Mouse (Mus musculus): Measurements from ENCODE around the gene Colgalt2.
"Not testable (repeated sequence)": the region's sequence is repeated elsewhere in the genome, so short reads cannot be mapped to it uniquely, and the experiment has no call there.

Colgalt2 gene

GRCm38 (mm10) chr1:152417602-152418001 lies 18.0 kb downstream of the Colgalt2 start:
- DNase-seq, result no peak

GRCm38 (mm10) chr1:152422295-152422694 lies 22.7 kb downstream of the Colgalt2 start:
- DNase-seq, result no peak

- DNase-seq, result no peak
Observed at GRCm38 (mm10) chr1:152423052-152423451, 23.4 kb downstream of the Colgalt2 start.

GRCm38 (mm10) chr1:152427912-152428581 lies 28.4 kb downstream of the Colgalt2 start:
- DNase-seq, result no peak

GRCm38 (mm10) chr1:152429805-152430204 lies 30.2 kb downstream of the Colgalt2 start:
- DNase-seq, result no peak

GRCm38 (mm10) chr1:152434166-152434565 lies 34.5 kb downstream of the Colgalt2 start:
- DNase-seq, result no peak

- not testable (repeated sequence) for DNase-seq
Observed at GRCm38 (mm10) chr1:152437518-152437917, 37.9 kb downstream of the Colgalt2 start.

GRCm38 (mm10) chr1:152439408-152439807 lies 39.8 kb downstream of the Colgalt2 start:
- DNase-seq, result no peak

GRCm38 (mm10) chr1:152439874-152440273 lies 40.2 kb downstream of the Colgalt2 start:
- DNase-seq, result no peak

- DNase-seq, result no peak
Observed at GRCm38 (mm10) chr1:152444630-152445029, 45.0 kb downstream of the Colgalt2 start.

- DNase-seq, result no peak
Observed at GRCm38 (mm10) chr1:152445925-152446324, 46.3 kb downstream of the Colgalt2 start.

- DNase-seq, result no peak
Observed at GRCm38 (mm10) chr1:152454536-152454935, 54.9 kb downstream of the Colgalt2 start.

GRCm38 (mm10) chr1:152455275-152456243 lies 55.9 kb downstream of the Colgalt2 start:
- DNase-seq, result no peak

GRCm38 (mm10) chr1:152456266-152456665 lies 56.6 kb downstream of the Colgalt2 start:
- no peak for DNase-seq

GRCm38 (mm10) chr1:152457596-152457995 lies 58.0 kb downstream of the Colgalt2 start:
- no peak for DNase-seq

GRCm38 (mm10) chr1:152458996-152459395 lies 59.4 kb downstream of the Colgalt2 start:
- DNase-seq, result no peak

- no peak for DNase-seq
Observed at GRCm38 (mm10) chr1:152460931-152461330, 61.3 kb downstream of the Colgalt2 start.

- no peak for DNase-seq
Observed at GRCm38 (mm10) chr1:152461814-152462213, 62.2 kb downstream of the Colgalt2 start.

GRCm38 (mm10) chr1:152462348-152462747 lies 62.7 kb downstream of the Colgalt2 start:
- no peak for DNase-seq

- no peak for DNase-seq
Observed at GRCm38 (mm10) chr1:152466280-152466679, 66.7 kb downstream of the Colgalt2 start.

GRCm38 (mm10) chr1:152468443-152468842 lies 68.8 kb downstream of the Colgalt2 start:
- DNase-seq, result no peak

- DNase-seq, result no peak
Observed at GRCm38 (mm10) chr1:152476126-152476525, 76.5 kb downstream of the Colgalt2 start.

GRCm38 (mm10) chr1:152490842-152491241 lies 91.2 kb downstream of the Colgalt2 start:
- no peak for DNase-seq

- no peak for DNase-seq
Observed at GRCm38 (mm10) chr1:152492258-152492657, 92.6 kb downstream of the Colgalt2 start.

All from cerebellum, adult 11 months (tissue).